Mouse (Mus musculus): Measurements from ENCODE around the gene Bhlhe41. TPM values are rescaled to one million over a fixed set of nuclear protein-coding genes. Genes with fewer than 3 reads are reported as not detected.

Bhlhe41 gene
- polyA plus RNA-seq, 1 experiment = 20.6 TPM

DNA sequence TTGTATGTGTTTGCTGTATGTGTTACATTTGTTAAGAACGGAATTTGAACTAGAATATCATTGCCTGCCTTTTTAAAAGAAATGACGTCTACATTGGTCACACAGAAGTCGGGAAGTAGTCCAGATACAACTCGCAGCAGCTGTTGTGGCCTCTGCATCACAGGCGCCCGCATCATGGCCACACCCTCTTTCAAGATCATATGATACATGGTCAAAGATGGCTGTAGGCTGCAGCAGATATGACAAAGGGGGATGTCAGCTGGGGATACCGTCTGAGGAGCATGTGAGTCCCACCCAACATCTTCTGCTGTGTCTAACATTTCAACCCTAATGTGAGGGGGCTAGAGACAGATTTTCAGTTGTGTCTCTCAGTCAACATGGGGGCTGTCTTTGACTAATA lies 6.7 kb upstream of the Bhlhe41 start:
- no peak for DNase-seq (ENCODE audit: extremely low spot score in 1 of 2, low spot score in 1 of 2)

DNA sequence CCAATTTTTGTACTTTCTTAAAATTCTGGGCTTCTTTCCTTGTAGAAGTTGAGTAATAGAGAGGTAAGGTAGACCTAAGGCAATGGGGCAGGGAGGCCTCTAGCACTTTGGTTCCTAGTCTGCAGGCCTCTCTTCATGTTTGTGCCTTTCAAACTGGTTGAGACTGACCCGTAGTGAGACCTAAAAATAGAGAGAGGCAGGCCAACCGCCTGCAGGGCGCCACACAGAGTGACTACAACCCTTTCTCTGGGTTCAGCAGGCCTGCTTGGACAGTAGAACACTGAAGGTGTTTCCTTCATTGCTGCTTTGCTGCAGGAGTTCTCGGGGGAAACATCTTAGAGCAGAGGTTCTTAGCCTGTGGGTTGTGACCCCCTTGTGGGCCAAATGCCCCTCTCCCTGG lies 5.6 kb upstream of the Bhlhe41 start:
- no peak for DNase-seq (ENCODE audit: extremely low spot score in 1 of 2, low spot score in 1 of 2)

DNA sequence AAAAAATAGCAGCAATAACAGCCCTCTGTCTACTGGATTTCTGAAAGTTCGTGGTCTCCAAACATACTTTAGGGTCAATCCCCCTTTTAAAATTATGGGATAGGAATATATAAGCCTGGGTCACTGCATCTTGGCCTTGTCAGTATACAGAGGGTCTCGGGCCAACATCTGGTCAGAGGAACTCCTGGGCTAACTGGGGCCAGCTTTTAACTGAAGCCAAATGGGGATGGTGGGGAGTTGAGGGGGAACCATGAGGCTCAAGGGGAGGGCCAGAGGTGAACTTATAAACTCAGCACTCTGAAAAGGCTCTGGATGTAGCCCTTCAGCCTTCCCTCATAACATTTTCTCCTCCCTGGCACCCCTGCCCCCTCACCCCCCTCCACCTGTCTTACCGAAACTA lies 1.8 kb upstream of the Bhlhe41 start:
- no peak for DNase-seq (ENCODE audit: extremely low spot score in 1 of 2, low spot score in 1 of 2)

DNA sequence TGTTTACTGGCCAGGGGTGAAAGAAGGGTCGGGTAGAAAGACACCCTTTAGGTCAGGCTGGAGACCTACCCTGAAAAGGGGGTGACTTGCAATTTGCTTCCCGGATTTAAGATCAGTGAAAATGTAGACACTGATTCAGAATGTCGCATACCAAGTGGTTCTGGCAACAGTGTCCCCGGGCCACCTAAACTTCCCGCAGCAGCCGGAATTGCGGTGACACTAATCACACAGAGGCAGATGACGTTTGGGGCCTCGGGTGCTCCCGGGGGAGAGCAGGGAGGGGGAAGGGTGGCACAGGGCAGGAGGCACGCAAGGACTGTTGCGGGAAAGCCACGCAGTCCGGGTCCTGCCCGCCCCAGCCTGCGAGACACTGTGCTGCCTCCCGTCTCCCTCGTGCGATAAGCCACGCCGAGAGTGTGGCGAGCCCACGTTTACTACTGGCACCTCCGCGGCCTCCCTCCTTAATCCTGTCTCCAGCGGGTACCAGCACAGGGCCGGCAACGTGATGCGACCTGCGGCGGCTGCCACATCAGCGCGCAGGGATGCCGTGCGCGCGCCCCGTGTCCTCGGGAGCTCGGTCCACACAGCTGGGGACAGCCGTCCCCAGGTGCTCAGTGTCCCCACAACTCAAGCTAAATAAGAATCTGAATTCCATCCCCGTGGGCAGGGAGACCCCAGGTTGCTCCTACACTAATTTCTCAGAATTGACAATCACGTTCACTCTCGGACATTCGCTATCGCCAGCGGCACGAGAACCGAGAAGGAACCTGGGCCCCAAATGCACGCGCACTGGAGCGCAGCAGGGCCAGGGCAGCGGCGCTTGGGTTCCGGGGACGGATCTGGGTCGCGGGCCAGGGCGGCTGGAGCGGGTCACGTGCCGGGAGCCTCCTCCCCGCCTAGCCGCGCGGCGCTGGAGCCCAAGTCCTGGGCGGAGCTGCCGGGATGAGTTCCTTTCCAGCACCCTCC lies 811 bp upstream of the Bhlhe41 start:
- peak; percentile 69 to 87 for DNase-seq (ENCODE audit: extremely low spot score in 1 of 2, low spot score in 1 of 2)

DNA sequence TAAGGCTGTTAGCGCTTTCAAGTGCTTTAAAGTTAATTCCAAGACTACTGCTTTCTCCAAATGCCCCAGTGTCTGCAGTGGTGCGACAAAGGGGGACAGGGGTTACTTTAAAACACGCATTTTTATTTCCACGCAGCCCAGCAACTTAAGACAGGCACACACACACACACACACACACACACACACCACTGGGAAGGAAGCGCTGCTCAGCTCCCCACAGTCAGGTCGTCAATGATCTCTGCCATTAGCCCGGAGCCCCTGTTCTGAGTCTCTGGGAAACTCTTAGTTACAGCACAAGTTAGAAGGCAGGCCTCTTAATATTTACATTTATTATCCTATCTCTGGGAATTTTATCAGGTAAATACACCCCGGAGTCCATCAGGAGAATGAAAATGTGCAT lies 1.2 kb downstream of the Bhlhe41 start:
- DNase-seq (ENCODE audit: extremely low spot score in 1 of 2, low spot score in 1 of 2) = no peak

DNA sequence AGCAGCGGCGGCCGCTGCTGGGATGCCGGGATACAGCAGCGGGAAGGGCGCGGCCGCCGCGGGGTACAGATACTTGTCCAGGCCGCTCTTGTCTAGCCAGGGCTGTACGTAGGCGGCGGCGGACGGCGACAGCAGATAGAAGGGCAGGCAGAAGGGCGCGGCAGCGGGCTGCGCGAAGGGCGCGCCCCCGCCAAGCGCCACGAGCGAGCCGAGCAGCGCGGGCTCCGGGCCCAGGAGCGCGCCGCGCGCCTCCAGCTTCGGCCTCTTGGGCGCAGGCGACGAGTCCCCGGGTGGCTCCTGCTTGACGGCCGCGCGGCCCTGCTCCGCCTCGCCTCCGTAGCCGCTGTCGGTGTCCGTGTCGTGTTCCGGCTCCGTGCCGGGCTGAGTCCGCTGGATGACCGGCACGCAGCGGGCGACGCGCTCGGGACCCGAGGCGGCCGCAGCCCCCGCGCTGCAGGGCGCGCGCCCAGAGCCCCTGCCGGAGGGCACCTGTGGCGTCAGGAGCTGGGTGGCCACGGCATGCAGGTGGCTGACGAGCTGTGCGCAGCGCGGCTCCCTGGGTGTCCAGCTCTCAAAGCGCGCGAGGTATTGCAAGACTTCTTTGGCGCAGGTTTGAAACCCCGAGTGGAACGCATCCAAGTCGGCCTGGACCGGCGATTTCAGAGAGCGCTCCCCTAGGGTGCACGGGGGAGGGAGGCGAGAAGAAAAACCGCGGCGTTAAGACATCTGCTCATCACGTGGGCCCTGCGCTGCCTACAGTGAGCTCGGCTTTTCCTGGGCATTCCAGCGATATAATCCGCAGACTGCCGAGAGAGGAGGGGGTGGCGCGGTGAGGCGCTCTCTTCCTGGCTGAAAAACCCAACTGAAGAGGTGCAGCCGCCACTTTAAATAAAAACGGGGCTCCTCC lies 2.0 kb downstream of the Bhlhe41 start:
- DNase-seq (ENCODE audit: extremely low spot score in 1 of 2, low spot score in 1 of 2) = peak; percentile 61 to 85

DNA sequence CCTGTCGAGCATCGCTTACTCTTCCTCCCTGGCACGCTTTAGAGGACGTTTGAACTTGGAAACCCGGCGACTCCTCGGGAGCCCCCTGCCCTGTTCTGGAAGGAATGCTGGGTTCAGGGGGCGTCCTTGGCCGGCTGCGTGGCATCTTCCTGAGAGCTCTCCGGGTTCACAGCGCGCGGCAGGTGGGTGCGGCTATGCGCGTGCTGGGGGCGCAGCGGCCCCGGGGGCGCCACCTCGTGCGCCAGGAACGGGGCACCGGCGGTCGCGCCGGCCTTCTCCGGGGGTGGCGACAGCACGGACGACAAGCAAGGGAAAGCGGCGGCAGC lies 2.7 kb downstream of the Bhlhe41 start:
- no peak for DNase-seq (ENCODE audit: extremely low spot score in 1 of 2, low spot score in 1 of 2)

DNA sequence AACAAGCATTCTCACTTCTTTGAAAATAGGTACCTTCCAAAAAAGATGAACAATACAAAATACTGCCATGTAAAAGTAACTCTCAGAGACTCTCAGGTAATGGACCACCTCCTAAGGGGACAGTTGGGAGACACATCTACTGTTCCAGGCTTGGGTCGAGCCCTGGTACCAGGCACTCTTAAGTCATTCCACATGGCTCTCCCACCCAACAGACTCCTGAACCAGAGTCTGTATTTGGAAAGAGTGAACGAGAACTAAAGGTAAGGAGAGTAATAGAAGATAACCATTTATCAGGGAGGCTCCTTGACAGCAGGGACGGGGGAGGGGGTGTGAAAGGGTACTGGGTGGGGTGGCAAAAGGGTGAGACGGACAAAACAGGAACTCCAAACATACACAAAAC lies 3.0 kb downstream of the Bhlhe41 start:
- no peak for DNase-seq (ENCODE audit: extremely low spot score in 1 of 2, low spot score in 1 of 2)

DNA sequence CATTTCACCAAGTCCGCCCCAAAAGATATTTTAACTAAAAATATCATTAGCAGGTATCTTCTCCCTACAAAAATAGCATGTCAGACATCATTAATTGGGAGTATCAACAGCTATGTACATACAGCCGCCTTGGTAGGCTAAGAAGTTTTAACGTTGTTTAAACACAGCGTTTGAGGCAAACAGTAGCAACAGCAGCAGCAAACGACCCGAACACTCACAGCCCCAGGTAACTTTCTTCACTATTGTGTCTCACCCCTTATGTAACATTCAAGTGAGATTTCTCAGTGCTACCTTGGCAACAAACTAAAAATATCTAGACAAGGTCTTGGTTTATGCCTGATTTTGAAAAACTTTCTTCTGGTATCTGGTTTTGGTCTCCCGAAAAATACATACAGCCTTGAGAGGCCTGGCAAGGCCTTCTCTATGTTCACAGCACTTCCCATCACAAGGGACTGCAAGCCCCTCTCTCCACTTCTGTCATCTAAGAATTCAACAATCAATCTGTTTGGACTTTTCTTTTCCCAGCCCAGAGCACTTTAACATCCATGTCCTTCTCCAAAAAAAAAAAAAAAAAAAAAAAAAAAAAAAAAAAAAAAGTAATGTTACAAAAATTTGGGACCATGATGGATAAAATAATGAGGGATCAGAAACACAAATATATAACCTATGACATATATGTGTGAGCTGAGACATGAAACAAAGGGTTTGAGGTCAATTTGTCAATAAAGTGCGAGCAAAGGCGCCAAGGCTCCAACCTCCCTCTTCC lies 3.7 kb downstream of the Bhlhe41 start:
- DNase-seq (ENCODE audit: extremely low spot score in 1 of 2, low spot score in 1 of 2) = no peak

DNA sequence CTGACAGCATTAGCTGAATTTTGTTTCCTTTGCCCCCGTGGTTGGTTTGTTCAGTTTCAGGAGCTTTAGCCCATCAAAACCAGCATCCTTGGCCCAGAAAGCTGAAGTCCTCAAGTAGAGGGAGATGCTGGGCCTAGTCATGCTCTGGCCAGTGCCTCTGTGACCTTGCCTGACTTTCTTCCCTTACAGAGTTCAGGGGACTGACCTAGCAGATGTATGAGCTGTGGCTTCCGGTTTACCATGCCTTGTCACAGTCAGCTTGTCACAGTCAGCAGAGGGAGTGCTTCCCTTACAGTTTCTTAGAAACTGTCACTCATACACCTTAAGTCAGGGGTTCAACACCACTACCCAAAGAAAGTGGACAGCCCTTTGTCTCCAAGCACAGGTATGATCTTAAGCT lies 5.0 kb downstream of the Bhlhe41 start:
- DNase-seq (ENCODE audit: extremely low spot score in 1 of 2, low spot score in 1 of 2) = no peak

DNA sequence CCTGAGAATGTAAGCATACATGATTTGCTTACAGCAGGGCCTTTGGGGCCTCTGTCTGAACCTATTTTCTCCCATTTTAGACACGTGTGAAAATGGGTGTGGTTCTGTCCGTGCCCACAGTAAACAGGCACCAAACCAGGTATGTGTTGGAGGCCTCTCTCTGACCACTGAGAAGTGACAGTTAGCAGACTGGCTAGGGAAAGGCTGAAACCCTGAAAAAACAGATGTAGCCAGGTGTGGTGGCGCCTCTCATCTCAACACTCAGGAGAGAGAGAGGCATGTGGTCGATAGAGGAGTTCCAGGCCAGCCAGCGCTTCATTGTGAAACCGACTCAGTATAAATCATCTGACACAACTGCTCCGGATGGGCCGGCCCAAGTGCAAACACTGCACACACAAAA lies 6.9 kb downstream of the Bhlhe41 start:
- DNase-seq (ENCODE audit: extremely low spot score in 1 of 2, low spot score in 1 of 2) = no peak

DNA sequence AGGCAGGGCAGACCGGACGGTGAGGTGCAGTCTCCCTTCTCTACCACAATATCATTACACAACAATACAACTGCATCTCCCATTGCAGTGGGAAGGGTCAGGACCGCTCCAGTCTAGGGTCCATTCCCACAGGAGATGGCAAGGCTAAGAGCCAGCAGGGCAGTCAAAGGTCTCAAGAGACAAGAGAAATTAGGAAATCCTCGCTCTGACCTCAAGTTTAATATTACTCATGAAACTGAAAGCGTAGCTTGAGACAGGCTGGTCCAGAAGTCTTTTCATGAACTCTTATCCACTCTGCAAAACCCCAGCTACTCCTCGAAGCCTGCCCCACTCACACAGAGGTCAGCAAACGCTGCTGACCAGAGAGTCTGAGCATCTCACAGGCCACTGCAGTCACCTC lies 7.9 kb downstream of the Bhlhe41 start:
- no peak for DNase-seq (ENCODE audit: extremely low spot score in 1 of 2, low spot score in 1 of 2)

DNA sequence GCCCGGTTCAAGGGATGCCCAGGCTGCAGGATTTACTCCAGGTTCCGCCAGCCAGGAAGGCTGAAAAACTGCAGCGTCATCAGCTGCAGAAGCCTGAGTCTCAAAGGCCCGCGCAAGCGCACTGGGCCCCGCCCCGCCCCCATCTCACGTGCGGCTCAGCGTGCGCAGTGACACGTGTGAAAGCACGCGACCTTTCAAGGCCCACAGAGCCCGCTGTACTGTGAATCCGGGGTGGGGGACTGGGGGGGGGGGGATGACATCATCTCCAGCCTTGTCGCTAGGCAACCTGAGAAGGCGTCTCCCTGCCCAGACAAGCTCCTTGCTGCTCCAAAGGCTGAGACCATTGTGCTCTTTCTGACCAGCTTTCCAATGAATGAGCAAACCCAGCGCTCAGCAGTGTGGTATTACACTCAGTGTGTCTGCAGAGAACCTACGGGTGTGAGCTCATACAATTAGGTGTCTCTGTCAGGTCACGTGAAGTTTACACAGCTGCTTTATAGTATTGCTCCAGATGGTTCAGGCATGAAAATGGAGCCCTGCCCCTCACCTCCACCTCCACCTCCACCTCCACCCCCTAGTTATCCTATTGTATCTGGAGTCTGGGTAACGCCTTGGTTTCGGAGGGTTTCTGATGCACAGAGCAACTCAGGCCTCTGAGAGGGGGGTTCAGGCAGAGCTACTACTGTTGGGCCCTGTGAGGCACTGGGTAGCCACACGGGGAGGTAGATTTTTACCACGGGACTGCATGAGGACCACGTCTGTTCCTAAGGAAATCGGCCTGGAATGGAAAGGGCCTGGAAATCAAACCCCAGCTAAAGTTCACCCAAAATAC lies 9.4 kb downstream of the Bhlhe41 start:
- DNase-seq (ENCODE audit: extremely low spot score in 1 of 2, low spot score in 1 of 2) = peak; percentile 96 to 99

DNA sequence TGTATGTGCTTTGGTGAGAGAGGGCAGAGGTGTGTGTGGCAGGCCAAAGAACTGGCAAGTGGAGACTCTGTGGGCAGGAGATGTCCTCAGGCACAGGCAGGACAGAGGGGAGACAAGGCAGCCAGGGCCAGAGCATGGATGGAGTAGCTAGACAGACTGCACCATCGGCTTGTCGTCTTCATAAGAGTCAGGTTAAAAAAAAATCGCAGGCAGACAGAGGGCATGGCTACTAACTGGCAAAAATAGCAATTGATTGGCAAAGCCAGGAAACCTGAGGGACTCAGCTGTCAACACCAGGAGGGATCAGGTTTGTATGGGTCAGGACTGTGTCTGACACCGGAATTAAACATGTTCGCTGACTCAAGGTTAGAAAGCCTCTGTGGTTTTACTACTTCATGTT lies 10.6 kb downstream of the Bhlhe41 start:
- DNase-seq (ENCODE audit: extremely low spot score in 1 of 2, low spot score in 1 of 2) = no peak

DNA sequence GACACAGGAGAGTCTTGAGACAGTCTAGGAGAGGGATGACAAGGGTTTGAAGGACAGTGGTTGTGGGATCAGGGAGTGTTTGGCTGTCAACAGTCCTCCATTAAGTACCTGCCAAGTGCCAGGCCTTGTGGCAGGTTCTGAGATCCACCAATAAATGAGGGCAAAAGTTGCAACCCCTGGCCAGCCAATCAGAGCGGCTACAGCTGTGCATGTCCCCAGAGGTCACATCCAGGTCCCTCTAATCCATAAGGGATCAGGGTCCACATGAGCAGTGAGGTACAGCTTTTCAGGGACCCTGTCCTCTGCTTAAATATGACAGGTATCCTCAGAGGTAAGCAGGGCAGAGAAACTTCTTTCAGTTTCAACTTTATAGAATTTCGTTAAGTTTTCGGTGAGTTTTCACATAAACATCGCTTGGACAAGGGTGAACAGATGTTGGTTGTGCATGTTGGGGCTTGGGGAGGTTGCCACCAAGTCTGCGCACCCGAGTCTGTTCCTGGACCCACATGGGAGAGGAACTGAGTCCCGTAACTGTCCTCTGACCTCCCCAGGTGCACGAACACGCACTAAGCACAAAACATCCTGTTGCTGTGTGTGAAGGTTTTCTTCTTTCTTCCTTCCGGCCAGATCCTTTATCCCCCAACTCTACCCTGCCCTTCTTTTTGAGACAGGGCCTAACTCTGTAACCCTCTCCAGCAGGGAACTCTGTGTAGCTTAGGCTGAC lies 11.8 kb downstream of the Bhlhe41 start:
- DNase-seq (ENCODE audit: extremely low spot score in 1 of 2, low spot score in 1 of 2) = no peak

DNA sequence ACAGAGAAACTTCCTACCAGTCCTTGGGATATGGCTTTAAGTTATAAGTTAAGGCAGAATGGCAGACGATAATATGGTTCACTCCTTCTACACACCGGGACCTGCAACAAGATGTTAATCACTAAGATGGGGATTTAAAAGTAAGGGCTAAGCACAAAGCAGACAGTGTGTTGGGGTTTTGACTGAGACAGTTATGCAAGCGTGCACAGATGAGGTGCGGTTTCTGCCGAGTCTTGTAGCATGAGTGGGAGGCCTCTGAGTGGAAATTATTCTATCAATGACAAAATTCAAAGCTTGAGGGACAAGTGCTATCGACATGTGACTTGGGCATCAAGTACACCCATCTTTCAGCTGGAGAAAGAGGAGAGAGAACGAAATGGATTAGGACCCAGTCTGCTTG lies 12.7 kb downstream of the Bhlhe41 start:
- no peak for DNase-seq (ENCODE audit: extremely low spot score in 1 of 2, low spot score in 1 of 2)

DNA sequence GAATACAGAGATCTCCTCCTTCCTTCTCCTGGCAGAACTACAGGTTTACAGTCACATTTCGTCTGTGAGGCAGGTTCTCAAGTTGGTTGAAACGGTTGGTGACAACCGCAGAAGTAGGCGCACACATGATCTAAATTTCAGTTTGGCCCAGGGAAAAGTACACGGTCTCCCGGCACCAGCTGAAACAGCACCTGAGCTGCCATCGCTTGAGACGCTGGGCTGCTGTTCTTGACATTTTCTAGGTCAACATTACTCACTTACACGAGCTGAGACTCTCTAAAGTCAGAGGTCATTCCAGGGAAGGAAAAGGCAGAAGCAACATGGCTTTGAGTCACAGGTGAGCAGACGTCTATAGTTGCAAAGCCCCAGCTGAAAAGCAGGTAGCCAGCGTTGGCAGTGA lies 13.4 kb downstream of the Bhlhe41 start:
- no peak for DNase-seq (ENCODE audit: extremely low spot score in 1 of 2, low spot score in 1 of 2)

DNA sequence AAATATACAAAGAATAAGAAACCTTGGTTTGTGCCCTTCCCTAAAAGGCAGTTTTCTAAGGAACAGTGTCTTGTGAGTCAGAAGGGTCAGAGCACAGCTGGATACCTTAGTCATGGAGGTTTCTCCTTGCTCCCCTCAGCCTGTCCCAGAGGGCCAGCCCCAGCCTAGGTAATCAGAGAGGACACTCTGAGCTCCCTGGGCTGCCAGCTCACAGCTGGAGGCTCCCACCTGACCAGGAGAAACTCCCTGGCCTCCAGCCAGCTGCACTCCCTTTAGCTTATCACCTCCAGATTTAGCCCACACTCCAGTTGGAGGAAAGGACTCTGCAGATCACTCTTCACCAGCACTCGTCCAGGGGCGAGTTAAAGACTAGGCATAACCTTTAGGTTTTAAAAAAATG lies 14.6 kb downstream of the Bhlhe41 start:
- no peak for DNase-seq (ENCODE audit: extremely low spot score in 1 of 2, low spot score in 1 of 2)

DNA sequence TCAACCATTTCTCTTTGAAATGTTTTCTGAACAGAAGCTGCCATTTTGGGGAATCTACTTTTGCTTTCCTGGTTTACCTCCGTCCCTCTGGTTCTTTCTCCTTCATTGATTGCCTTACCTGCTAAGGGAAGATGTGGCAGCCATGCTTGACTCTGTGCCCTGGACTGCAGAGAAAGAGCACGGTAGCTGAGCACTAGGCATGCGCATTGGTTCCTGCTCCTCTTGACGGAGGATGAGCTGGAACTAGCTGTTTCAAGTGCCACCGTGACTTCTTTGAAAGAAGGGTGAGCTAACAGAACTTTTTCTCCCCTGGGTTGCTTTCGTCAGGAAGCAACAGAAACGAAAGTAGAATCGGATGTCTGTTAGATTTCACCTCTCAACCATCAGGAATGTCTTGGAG lies 17.7 kb downstream of the Bhlhe41 start:
- DNase-seq (ENCODE audit: extremely low spot score in 1 of 2, low spot score in 1 of 2) = no peak

Measured in frontal cortex, adult 2 months (tissue).